Mouse (Mus musculus): ENCODE data around the gene Mars.

- TF ChIP-seq CTCF (IDR thresholded peaks at IDR 0.05; ENCODE audit: low read depth) (no peak), EP300 (IDR thresholded peaks at IDR 0.05; ENCODE audit: low read depth) (no peak)
Measured at GRCm38 (mm10) chr10:127322178-127322577, 10.6 kb upstream of the Mars start.
